Mouse (Mus musculus) heart, postnatal 0 days (tissue): ENCODE data around the gene Zfp280d.

Experiments used
- CTCF ChIP-seq: IDR thresholded peaks from 2 replicates; pipeline ENCODE4 v1.5.1; 2016; ENCODE audit warnings: antibody characterized with exemption, control low read depth, low read depth
- EP300 ChIP-seq: IDR thresholded peaks from 2 replicates; pipeline ENCODE4 v1.6.1; 2016; ENCODE audit warnings: antibody characterized with exemption, low read depth

DNA sequence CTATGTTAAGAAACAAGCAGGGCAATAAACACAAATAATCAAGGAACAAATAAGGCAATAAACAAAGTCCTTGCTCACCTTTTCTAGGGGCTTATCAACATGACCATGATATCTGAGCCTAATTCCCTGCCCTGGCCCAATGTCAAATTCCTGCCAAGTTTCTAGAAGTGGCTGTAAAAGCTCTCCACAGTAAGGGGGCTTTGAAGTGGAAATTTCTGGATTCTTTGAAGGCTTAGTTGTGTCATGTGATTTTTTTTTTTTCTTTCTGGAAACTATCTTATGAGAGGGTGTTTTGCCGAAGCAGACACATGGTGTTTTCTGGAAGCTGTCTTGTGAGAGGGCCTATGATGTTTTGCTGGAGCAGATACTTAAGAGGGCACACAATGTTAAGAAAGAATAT lies 19.4 kb upstream of the Zfp280d start:
- TF ChIP-seq EP300 (no peak), CTCF (no peak)
